Mouse (Mus musculus): ENCODE measurements around the gene Ptpro.

- TF ChIP-seq CTCF (IDR thresholded peaks at IDR 0.05; ENCODE audit: borderline replicate concordance, control insufficient read depth, extremely low read depth, insufficient read depth, low read length, poor library complexity), result no peak
- no peak for TF ChIP-seq POLR2A (IDR thresholded peaks at IDR 0.05; ENCODE audit: control insufficient read depth, extremely low read depth, insufficient read depth, low read length, poor library complexity)
These were observed at the start of gene Ptpro for GRCm38 (mm10) chr6:137252194-137252886.
